Mouse (Mus musculus) forebrain, embryonic 15.5 days (tissue): ENCODE results near the gene Mms22l. TPM values are rescaled to one million over a fixed set of nuclear protein-coding genes. Genes with fewer than 3 reads are reported as not detected.
"Not testable (repeated sequence)": the region's sequence is repeated elsewhere in the genome, so short reads cannot be mapped to it uniquely, and the experiment has no call there.

Experiments used
- ATAC-seq: fragments of 200-750 bp; cut with Nextera tagmentation; replicated peaks from 2 replicates; pipeline ENCODE4 v1.8.0; 2017; ENCODE audit warnings: mild to moderate bottlenecking, moderate TSS enrichment, moderate library complexity
- H3K27ac ChIP-seq: fragments of 300-500 bp; sonication (generic); replicated peaks from 2 replicates; pipeline ENCODE4 v1.5.1; 2015; ENCODE audit warnings: mild to moderate bottlenecking, inconsistent platforms
- H3K27me3 ChIP-seq: fragments of 300-500 bp; sonication (generic); 2 replicates; pipeline ENCODE4 v1.6.1; 2015; ENCODE audit warnings: inconsistent platforms
- H3K36me3 ChIP-seq: fragments of 300-500 bp; sonication (generic); 2 replicates; pipeline ENCODE4 v1.6.1; 2015; ENCODE audit warnings: mild to moderate bottlenecking, inconsistent platforms
- H3K4me1 ChIP-seq: fragments of 300-500 bp; sonication (generic); 2 replicates; pipeline ENCODE4 v1.6.1; 2015; ENCODE audit warnings: inconsistent platforms
- H3K4me2 ChIP-seq: fragments of 300-500 bp; sonication (generic); replicated peaks from 2 replicates; pipeline ENCODE4 v1.6.1; 2015; ENCODE audit warnings: mild to moderate bottlenecking, inconsistent platforms
- H3K4me3 ChIP-seq: fragments of 300-500 bp; sonication (generic); 2 replicates; pipeline ENCODE4 v1.5.1; 2015; ENCODE audit warnings: mild to moderate bottlenecking, inconsistent platforms
- H3K9ac ChIP-seq: fragments of 300-500 bp; sonication (generic); replicated peaks from 2 replicates; pipeline ENCODE4 v1.6.1; 2015; ENCODE audit warnings: mild to moderate bottlenecking, inconsistent platforms
- H3K9me3 ChIP-seq: fragments of 300-500 bp; sonication (generic); 2 replicates; pipeline ENCODE4 v1.6.1; 2016; ENCODE audit warnings: inconsistent platforms
- WGBS: fragments of 180-500 bp; shearing (Covaris S2); methylation state at CpG from one replicate; pipeline ENCODE4 v1.1.7; 2015; ENCODE audit warnings: mixed read lengths; 5-methylcytosine and 5-hydroxymethylcytosine counted together
- polyA plus RNA-seq: library from polyadenylated mRNA; unstranded; fragments of >200 nt; fragmentation: Nextera tagmentation; extraction: Ambion mirVana; gene quantifications from 2 replicates; pipeline ENCODE4 v1.2.1, GENCODE M21; 2015

Gene Mms22l
- polyA plus RNA-seq, 1 experiment from 2014 or later, result 21.8 TPM

- WGBS, result 80% methylated on average over 13 of the region's 13 CpGs
- no peak overlapping the region for H3K9ac ChIP-seq
- H3K27me3 ChIP-seq, result no peaks in the 10 kb centered on the region
- no peaks in the 10 kb centered on the region for H3K9me3 ChIP-seq
- no peak overlapping the region for H3K4me2 ChIP-seq
- H3K4me1 ChIP-seq, result peaks cover 13% of the 10 kb centered on the region
- H3K4me3 ChIP-seq, result no peak overlapping the region
- no peak for ATAC-seq
- no peaks in the 10 kb centered on the region for H3K36me3 ChIP-seq
- H3K27ac ChIP-seq, result no peak overlapping the region
Measured at GRCm38 (mm10) chr4:24625951-24626584, 129.8 kb downstream of the Mms22l start.

DNA sequence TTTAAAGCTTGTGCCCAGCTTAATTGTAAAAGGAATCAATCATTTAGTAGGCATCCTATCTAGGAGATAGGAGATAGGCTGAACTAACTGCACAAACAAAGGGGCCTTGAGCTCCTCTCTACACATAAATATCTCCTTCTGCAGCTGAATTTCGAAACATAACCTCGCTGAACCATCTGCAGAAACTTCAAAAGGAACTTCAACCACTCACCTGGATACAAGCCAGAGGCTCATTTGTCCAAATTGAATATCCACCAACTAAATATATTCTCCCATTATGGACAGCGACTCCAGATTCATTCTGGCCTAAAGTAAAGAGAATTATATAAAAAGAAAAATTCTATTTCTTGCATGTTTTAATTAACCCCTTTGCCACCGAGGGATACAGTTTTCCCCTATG, 130.4 kb downstream of the Mms22l start:
- no peak overlapping the region for H3K4me3 ChIP-seq
- no peak overlapping the region for H3K27ac ChIP-seq
- WGBS, result 70% methylated on average over 4 of the region's 4 CpGs
- peaks cover 15% of the 10 kb centered on the region for H3K4me1 ChIP-seq
- H3K36me3 ChIP-seq, result no peaks in the 10 kb centered on the region
- H3K9ac ChIP-seq, result no peak overlapping the region
- no peaks in the 10 kb centered on the region for H3K27me3 ChIP-seq
- ATAC-seq, result no peak
- no peak overlapping the region for H3K4me2 ChIP-seq
- H3K9me3 ChIP-seq, result no peaks in the 10 kb centered on the region

DNA sequence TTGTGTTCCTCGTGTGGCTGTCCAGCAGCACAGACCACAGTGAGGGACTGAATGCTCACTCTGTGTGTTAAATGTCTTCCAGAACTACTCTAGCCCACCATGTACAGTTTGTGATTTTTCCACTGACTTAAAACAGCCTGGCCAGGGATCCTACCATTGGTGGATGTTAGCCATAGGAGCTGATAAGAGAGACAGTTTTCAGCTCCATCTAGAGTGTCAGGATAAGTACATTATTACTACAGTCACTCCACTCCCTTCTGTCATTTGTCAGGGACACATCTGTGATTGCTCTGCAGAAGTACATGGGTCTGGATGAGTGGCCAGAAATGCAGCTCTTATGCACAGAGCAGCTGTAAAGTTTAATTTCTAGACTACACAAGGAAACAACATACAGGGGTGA, 131.6 kb downstream of the Mms22l start:
- no peak overlapping the region for H3K4me2 ChIP-seq
- 88% methylated on average over 1 of the region's 1 CpGs for WGBS

DNA sequence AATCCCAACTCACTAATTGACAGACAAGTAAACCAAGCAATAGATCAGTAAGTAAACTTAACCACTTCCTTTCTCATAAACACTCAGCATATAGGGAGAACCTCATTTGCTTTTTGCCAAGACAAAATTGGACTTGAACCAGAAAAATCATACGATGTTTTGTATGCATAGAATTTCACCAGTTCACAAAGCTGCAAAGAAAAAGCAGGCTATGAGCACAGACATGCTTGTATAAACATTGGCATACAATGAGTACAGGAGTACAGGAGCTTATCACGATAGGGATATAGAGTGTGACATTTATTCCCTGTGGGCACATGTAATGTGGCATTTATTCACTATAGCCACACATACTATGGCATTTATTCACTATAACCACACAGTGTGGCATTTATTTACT, 134.2 kb downstream of the Mms22l start:
- no peak overlapping the region for H3K4me2 ChIP-seq
- no peak overlapping the region for H3K9ac ChIP-seq
- ATAC-seq, result no peak; the same call in 1 of the 2 replicates
- H3K27me3 ChIP-seq, result no peaks in the 10 kb centered on the region
- no peaks in the 10 kb centered on the region for H3K9me3 ChIP-seq
- WGBS, result 40% methylated on average over 2 of the region's 2 CpGs
- no peak overlapping the region for H3K27ac ChIP-seq
- H3K4me1 ChIP-seq, result peaks cover 17% of the 10 kb centered on the region
- no peaks in the 10 kb centered on the region for H3K36me3 ChIP-seq
- no peak overlapping the region for H3K4me3 ChIP-seq

More for the DNA sequence above, 131.6 kb downstream of the Mms22l start:
- Histone ChIP-seq H3K9me3 (no peaks in the 10 kb centered on the region), H3K27me3 (no peaks in the 10 kb centered on the region), H3K36me3 (no peaks in the 10 kb centered on the region), H3K27ac (no peak overlapping the region), H3K9ac (no peak overlapping the region), H3K4me1 (peaks cover 11% of the 10 kb centered on the region), H3K4me3 (no peak overlapping the region)
- ATAC-seq, result no peak

GRCm38 (mm10) chr4:24631177-24631911, 135.1 kb downstream of the Mms22l start:
- H3K27me3 ChIP-seq, result no peaks in the 10 kb centered on the region
- peak; percentile 81 for ATAC-seq
- no peak overlapping the region for H3K4me2 ChIP-seq
- peaks cover 19% of the 10 kb centered on the region for H3K4me1 ChIP-seq
- peak overlapping the region; percentile 48; the same call in 1 of the 2 replicates for H3K27ac ChIP-seq
- H3K9me3 ChIP-seq, result no peaks in the 10 kb centered on the region
- no peak overlapping the region for H3K9ac ChIP-seq
- 36% methylated on average over 9 of the region's 9 CpGs for WGBS
- no peaks in the 10 kb centered on the region for H3K36me3 ChIP-seq
- H3K4me3 ChIP-seq, result no peak overlapping the region

GRCm38 (mm10) chr4:24642306-24642705, 146.1 kb downstream of the Mms22l start:
- Histone ChIP-seq H3K4me2 (no peak overlapping the region), H3K27me3 (no peaks in the 10 kb centered on the region), H3K4me1 (peaks cover 4% of the 10 kb centered on the region; the same call in 1 of the 2 replicates), H3K36me3 (no peaks in the 10 kb centered on the region), H3K9ac (no peak overlapping the region), H3K9me3 (no peaks in the 10 kb centered on the region), H3K4me3 (no peak overlapping the region), H3K27ac (no peak overlapping the region)
- WGBS, result 53% methylated on average over 2 of the region's 2 CpGs
- peak; percentile 48 for ATAC-seq

DNA sequence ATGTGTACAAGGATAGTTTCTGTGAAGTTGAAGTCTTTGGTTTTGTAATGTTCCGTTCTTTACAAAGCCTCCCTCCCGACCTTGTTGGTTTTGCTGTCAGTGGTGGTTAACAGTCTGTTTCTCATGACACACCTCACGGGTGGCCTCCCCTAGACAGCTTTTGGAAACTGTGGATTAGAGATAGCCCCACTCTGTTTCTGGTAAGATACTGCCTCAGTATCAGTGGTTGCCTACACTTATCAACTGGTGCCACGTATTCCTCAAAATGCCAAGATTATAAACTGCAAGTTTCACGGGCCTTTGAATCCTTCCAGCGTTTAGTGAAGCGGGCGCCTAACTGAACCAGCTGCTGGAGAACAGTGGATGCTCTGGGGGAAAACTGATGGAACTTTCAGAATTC, 148.5 kb downstream of the Mms22l start:
- ATAC-seq, H3K9ac ChIP-seq, H3K27me3 ChIP-seq, H3K4me1 ChIP-seq, H3K4me3 ChIP-seq, H3K4me2 ChIP-seq, H3K9me3 ChIP-seq, H3K36me3 ChIP-seq, H3K27ac ChIP-seq: not testable (repeated sequence)
- WGBS, result over 99% methylated on average over 7 of the region's 8 CpGs
